Mouse (Mus musculus) thymus, postnatal 25 days (tissue): ENCODE data around the gene Mucl3.

Experiments used
- DNase-seq: peaks from one replicate; pipeline ENCODE4 v3.0.0; 2022

Gene Mucl3

DNA sequence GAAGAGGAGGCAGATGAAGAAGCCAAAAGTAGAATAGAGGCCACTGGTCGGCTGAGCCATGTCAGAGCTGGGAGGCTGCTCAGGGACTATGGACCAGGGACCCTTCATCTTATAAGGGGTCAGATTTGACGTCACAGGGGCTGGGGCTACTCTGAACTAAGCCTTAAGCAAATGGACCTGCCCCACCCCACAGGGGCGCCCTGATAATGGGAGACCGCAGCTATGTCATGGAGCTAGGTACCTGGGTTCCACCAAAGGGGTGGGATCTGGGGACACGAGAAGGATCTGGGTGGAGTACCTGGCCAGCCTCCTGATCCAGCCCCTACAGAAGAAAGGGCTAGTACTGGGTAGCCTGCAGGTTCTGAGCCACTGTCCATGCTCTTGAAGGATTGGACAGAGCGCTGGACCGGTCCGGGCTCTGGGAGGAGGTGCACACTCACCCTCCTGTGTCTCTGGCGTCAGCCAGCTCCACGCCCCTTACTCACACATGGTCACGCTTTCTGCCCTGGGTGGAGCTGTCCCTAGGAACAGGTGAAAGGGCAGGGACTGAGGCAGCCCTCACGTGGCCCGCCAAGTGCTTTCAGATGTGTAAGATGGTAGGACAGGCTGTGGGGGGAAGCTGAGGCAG, at the start of gene Mucl3:
Gene Mucl3, minus strand, starts transcription at position 87 of the 628 bp plus-strand sequence.
- DNase-seq, result no peak

DNA sequence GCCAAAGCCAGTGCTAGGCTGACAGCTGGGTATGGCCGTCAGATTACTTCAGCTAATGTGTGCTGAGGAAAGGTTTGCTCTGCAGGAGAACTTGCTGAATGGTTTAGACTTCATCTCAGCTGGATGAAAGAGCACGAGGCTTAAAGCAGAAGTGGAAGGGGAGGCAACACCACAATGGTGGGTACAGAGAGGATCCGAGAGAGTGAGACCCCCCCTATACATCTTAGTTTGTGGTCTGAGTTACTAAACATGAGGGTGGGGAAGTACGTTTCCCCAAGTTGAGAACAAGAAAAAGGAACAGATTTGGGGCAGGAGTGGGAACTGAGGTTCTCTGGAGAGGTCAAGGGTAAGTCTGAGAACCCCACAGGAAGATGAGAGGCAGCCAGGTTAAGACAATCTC, 48.9 kb upstream of the Mucl3 start:
- DNase-seq, result no peak

DNA sequence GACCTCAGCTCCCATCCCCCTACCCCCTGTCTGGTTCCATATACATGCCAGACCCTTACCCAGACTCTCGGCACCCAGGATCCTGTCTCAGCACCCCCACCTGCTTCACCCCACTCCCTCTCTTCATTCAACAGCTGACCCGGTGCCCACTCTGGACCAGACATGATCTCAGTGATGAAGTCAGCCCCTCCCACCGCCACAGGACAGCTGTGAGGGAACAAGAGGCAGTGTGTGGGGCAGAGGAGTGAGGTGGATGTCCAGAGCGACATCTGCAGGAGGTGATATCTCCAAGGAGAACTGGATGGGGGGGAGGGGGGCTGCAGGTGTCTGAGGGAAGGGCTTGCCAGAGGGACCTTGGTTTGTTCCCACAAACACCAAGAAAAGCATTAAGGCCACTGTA, 48.3 kb upstream of the Mucl3 start:
- DNase-seq, result no peak

DNA sequence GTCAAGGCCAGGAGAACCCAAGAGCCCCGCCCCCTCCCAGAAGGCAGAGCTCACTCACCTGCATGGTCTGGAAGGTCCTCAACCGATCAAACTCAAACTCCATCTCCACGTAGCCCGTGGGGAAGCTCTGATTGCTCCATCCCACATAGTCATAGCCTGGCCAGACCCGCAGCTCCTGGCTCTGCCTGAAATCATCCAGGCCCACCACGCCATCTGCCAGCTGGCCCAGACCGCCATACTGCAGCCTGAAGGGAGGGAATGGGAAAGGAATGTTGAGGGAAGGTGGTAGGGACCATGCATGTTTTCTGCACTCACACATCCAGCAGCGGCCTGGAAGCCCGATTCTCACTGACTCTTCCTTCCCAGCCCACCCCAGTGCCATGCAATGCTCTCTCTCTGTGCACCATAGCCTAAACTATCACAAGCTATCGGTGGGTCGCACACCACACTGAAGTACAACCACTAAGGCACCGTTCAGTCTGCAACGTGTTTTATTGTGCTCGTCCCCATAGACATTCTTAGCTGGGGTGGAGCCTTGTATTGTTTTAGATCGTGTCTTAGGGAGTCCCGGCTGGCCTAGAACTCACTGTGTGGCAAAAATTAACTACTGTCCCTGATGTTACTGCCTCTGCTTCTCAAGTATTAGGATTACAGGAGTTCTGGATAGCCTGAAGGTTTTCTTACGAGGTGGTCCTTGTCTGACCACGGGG, 46.6 kb upstream of the Mucl3 start:
- DNase-seq, result no peak

DNA sequence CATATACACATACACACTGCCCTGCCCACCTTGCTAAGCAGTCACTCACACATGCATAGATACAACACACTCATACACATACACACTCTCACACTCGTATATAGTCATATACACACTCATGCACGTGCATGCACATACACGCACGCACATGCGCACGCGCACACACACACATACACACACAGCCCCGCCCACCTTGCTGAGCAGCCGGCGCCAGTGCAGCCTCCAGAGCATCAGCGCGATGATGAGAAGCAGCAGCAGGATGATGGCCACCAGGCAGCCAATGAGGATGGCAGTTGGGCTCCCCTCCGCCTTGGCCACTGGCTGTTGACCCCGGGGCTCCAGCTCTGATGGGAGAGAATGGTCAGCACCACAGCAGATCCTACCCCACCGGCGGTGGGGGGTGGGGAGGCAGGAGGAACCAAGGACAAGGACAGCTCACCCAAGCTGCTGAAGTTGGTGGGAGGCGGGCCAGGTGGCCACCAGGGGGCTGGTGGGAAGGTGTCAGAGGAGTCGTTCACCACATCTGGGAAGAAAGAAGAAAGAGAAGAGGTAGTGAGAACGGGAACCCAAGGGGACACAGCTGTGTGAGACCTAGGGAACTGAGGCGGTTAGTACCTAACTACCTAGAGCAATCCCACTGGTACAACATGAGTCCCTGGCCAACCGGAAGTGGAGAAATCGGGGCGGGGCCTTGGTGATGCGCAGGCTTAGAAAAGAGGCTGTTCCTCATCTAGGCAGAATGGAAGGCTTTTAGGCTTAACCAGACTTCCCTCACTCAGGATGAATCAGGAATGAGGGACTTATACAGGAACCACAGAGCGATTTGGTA, 45.1 kb upstream of the Mucl3 start:
- DNase-seq, result peak; percentile 50

DNA sequence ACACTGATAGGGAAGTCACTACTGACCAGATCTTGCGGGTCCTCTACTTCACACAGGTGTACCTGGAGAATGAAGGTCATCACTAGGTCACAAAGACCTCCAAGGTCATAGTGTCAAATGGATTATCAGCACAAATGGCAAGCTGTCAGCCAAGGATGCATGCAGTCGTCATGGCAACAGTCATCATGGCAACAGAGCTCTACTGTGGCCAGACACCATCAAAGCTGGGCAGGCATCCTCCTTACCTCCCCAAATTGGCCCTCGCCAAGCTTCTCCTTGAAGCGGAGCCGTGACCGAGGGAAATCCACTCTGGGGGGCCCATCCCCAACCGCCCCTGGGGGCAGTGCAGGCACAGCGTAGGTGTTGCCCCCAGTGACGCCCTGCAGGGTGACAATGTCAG, 41.6 kb upstream of the Mucl3 start:
- no peak for DNase-seq

DNA sequence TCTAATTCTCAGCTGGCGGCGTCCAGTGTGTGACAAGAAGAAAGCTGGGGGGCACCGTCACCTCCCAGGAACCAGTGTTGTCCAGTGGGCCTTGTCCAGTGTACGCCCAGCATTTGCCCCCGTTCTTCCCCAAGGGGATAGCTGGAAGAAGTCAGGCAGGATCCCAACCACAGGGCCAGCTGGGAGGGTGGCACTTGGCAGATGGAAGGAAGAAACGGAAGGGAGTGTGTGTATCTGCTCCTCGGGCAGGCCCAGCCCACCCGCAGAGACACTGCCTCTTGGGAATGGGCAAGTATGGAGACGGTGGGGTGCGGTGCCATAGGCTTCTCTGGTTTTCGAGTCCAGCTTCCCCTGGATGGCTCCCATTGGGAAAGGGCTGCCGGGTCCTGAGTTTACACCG, 38.5 kb upstream of the Mucl3 start:
- no peak for DNase-seq

DNA sequence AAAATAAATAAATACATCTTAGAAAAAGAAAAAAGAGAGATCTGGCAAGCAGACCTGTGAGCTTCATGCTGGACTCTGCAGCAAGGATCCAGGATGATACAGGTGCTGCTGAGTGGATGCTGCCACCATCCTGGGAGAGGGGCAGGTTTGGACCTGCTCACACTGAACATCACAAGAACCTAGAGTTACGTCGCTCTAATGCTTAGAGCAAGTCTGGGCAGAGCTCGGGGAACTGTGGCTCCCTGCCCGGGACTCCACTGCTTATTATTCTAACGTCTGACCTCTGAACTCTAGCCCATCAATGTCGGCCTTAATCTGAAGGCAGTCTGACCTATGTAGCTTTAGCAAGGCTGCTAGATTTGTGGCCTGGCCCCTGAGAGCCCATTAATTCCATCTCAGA, 37.1 kb upstream of the Mucl3 start:
- DNase-seq, result no peak

DNA sequence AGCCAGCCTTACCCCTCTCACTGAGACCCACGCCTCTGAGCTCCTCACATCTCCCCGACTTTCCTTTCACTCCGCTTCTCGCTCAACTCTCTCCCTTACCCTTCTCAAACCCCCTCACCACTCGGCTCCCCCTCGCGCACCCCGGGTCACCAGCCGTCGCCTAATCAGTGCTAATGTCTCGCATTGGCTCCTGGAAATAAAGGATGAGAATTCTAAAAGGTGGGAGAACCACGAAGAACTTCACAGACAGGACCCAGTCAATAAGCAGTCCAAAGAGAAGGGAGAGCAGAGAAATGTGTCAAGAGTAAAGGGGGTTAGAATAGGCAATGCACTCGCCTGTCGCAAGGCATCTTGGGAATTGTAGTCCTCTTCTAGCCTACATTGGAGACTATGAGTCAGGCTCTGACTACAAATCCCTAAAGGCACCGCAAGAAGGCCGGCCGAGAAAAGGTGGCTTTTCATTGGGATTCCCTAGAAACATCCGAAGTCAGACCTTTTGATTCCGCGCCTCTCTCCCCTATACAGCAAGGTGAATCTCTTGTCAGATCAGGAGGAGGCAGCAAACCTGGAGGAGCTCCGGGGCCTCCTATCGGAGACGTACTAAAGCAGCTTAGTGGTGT, 30.0 kb upstream of the Mucl3 start, which contains the start of gene Gtf2h4:
Gene Gtf2h4, minus strand, starts transcription at position 324 of the 620 bp plus-strand sequence.
- peak; percentile 90 for DNase-seq

DNA sequence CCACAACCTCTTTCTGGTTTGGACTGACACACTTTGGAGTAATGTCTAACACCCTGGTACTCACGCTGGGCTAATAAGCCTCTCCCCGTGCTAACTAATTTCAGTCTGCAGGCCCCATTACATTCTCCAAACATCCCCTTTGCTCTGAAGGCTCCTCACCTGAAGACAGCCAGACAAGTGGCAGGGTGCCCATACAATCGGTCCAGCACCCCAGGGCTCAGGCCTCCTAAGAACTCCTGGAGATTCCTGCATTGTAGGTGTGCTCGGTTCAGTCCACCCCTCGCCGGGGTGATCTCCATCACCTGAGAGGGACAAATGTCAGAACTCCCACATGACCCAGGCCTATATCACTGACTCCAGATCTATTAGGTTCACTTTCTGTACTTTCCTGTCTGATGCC, 29.0 kb upstream of the Mucl3 start:
- DNase-seq, result peak; percentile 54

DNA sequence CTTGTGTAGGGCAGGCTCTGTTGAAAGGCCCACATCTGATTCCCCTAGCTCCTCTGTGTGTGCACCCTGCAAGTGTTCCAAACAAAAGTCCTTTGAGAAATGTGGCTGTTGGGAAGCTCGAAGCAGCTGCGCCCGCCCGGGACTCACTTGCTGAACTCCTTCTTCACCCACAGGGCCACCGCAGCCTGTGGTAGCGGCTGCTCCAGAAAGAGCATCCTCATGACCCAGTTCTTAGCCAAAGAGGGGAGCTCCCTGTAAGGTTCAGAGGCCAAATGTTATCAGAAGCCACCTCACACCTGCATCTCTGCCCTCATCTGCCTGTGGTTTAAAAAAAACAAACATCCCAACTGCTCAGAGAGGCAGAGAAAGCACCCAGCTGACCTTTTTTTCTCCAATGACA, 28.4 kb upstream of the Mucl3 start:
- peak; percentile 80 for DNase-seq

DNA sequence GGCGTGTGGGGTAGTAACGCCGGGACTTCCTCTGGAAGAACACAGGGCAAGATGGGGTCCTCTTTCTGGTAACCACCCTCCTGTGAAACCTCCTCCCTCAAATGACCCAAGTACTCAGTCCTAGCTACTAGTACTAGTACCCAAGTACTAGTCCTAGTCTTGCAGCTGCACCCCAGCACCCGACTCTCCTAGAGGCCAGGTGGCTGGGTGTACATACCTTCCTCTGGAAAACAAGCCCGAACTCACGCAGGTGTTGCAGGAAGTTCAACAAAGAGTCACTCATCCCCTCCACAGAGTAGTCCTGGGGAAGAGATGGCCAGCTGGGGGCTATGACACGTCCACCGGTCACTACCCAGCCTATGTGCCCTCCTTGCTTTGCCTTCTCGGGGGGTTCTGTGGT, 26.2 kb upstream of the Mucl3 start:
- DNase-seq, result peak; percentile 51

DNA sequence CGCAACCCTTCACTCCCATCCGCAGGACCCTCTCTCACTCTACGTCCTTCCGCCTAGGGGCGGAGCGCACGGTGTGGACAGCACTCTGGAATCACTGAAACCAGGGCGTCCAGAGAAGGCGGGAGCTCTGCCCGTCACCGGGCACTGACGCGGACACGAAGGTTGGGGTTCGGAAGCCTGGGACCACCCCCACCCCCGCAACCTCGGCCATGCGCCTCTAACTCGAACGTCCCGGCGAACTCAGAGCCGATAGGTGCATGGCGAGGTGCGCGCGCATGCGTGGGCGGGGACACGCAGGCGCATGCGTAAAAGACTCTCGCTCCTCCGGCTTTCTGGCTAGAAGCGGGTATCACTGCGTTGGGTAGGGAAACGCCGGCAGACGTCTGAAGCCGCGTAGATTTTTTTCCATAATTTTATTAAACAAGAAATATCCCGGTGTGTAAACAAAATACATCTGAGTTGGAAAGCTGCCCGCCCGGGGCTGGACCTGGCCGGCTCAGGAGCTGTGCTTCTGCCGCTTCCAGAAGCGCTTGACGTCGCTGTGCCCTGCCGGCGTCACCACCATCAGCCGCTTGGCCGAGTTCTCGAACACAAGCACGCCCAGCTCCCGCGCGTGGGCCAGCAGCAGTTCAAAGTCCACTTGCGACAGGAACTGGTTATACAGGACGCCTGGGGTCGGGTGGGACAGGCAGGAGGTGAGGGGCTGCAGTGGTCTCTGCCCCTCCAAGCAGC, 24.0 kb upstream of the Mucl3 start, which contains the start of gene Vars2:
Gene Vars2, minus strand, starts transcription at position 259 of the 732 bp plus-strand sequence.
- DNase-seq, result peak; percentile 98

DNA sequence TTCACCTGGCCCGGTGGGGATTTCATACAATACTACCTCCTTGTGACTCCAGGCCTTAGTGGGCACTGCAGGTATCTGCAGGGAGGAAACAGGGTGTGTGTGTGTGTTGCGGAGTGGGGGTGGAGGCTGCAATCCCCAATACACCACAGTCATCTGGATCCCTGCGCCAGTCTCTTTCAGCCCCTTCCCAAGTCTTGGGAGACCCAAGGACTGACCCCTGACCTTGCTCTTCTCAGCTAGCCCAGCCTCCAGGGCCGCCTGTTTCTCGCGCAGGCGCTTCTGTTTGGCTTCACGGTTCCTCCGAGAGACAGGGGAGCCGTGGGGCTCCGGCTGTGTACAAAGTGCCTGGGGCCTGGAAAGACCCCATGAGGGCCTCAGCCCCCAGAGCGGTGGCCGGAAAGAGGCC, 23.4 kb upstream of the Mucl3 start:
- no peak for DNase-seq

DNA sequence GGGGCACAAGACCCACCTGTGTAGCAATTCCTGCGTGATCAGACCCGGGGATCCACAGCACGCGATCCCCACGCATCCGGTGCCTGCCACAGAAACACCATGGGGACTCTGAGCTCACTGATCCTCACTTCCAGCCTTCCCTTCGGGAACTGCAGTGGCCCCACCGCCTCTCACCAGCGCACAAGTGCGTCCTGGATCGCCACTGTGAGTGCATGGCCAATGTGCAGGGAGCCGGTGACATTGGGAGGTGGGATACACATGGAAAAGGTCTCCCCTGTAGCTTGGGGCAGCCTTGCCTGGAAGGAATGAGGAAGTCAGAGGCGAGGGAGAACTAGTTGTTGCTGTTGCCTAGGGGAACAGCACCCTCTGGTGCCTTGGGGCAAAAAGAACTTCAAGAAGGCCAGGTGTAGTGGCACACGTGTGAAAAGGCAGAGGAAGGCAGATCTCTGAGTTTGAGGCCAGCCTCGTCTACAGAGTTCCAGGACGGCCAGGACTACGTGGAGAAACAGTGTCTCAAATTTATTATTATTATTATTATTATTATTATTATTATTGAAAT, 22.5 kb upstream of the Mucl3 start:
- peak; percentile 64 for DNase-seq

DNA sequence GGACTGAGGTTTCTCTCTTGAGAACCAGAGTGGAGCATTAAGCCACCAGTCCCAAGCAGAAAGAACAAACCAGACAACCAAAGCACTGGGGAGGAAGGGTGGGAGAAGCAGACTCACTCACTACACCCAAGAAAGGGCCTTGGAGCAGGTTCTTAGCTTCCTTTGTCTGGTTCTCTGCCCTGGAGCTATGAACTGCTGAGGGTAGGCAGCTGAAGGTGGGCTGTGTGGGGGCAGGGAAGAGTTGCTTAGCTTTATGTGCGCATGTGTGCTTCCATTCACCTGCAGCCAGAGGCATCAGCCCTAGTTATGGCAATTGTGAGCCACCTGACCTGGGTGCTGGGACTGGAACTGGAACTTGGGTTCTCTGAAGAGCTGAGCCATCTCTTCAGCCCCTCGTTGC, 9.6 kb upstream of the Mucl3 start:
- DNase-seq, result no peak

DNA sequence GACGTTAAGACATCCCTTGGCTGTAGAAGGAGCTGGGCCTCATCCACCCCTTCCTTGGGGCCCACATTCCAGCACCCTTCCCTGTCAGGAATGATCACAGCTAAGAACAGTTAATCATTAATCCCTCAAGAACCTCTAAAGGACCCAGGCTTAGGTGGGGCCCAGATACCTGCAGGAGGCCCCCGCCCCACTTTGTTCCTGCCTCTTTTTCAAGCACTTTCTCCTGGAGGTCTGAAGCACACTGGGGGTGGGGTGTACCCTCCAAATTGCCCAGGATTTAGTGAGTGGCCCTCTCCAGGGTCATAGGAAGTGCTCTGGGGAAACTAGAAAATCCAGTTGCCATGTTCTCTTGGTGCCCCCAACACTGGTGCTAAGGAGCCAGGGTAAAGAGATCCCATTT, 5.9 kb upstream of the Mucl3 start:
- DNase-seq, result no peak

DNA sequence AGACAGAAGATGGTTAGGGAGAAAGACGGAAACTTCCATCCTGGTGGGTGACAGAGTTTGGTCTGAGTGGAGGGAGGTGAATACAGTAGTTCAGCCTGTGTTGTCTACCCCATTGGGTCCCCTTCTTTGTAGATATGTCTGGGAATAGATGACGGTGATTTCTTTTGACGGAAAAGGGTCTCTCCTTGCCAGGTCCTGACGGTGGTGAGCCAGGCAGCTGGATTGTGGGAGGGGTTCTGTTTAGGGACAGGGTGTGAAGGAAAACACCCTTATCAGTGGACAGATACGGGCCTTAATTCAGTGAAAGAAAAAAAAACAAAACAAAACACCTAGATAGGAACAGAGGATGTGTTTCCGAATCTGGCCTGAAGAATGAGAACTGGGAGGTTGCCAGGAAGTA, 4.1 kb downstream of the Mucl3 start:
- no peak for DNase-seq

DNA sequence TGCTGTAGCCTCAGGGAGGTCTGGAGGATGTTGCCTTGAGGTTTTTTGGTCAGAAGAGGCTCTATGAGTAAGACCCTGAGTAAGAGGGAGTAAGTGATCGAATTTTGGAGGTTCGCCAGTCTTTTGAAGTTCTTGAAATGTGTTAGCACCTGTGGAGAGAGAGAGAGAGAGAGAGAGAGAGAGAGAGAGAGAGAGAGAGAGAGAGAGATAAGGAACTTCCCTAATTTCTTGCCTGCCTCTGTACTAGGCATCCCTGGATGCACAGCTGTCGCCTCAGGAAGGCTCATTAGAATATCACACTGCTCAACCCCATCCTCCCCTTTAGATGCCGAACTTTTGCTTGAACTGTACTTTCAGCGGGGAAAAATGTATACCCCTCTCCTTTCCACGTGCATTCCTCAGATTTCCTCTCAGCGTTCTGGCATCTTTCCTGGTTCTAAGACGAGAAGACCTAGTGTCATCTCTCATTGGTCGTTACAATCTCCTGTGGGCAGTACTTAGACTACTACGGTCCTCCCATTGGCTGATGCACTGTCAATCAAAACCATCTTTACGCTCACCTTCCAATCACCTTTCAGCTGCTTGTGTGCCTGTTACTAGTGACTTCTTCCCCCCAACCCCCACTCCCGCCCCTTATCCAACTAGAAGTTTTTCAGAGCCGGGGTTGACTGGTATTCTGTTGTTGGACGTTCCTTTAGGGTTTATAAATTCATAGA, 4.9 kb downstream of the Mucl3 start:
- DNase-seq, result peak; percentile 66

DNA sequence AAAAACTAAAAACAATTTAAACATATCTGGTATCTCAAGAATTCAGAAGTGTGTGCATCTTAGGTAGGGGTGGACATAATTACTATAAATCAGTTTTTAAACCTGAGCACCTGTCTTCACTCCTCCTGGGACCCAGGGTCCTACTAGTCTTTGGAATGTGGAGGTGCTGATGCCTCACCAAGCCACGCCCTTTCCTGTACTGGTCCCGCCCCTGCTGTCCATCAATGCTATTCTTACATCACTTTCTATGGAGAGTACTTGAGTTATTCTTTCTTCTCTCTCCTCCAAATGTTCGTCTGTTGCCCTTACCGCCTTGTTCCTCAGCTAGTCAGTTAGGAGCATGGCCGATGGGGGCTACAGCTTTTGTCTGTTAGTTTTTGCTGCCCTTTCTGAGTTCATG, 7.1 kb downstream of the Mucl3 start:
- DNase-seq, result peak; percentile 28

DNA sequence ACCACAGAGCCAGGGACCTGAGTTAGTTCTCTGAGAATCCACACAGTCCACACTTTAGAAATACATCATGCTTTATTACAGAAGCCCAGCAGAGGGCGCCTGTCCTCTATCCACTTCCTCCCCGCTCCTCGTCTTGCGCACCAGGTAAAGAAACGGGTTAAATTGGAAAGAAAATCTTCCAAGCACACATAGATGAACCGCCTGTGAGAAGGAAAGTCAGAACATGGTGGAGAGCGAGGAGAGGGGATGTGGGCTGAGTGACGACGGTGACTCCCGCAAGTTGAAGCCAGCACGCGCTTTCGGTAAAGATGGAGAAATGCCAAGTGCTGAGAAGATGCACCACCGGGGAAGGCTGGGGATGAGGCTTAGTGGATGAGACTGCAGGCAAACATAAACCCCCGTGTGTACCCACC, 7.8 kb downstream of the Mucl3 start:
- DNase-seq, result peak; percentile 73

DNA sequence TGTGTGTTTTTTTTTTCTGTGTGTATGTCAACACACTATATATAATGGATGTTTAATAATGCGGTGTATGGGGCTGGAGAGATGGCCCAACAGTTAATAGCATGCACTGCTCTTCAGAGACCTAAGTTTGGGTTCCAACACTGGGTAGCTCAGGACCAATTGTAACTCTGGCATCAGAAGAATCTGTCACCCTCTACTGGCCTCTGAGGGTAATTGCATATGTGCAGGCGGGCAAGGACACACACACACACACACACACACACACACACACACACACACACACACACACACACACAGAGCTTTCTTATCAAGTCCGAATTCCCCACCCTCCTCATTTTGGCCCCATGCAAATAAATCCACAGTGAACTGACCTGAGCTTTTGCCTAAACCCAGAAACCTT, 8.3 kb downstream of the Mucl3 start:
- DNase-seq, result no peak
